Mouse (Mus musculus): ENCODE measurements around the gene Scamp2. TPM values are rescaled to one million over a fixed set of nuclear protein-coding genes. Genes with fewer than 3 reads are reported as not detected.

The Scamp2 gene
- total and polyA plus RNA-seq, 3 experiments, result 25.7 to 43.9 (median 26.7) TPM

DNA sequence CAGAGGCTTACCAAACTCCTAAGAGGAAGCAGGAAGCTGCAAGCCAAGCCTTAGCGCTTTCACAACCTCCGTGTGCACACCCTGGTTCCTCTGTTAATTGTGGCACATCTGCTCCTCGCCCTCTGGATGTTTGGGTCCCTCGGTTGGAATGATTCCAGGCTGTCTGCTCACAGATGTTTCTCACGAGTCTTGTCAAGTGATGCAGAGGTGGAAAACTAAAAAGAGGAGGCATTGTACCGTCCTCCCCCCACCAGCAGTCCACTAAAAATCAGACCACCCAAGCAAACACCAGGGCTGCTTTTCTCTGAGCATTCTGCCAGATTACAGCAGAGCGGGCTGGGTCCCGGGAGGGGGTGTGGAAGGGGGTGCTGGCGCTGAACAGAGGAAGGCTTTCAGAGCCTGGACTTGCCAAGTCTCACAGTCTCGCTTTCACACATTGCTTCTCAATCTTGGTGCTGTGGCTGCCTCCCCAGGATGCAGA lies 5.0 kb downstream of the Scamp2 start:
- 17% methylated on average over 10 of the region's 10 CpGs for WGBS
- Histone ChIP-seq H3K27ac (peak overlapping the region; percentile 1; the same call in 1 of the 2 replicates), H3K4me3 (no peak overlapping the region), H3K79me2 (replicated peaks; ENCODE audit: control insufficient read depth, insufficient read depth, low read length) (peaks cover 2% of the 10 kb centered on the region; the same call in 1 of the 2 replicates), H3K9ac (ENCODE audit: low read depth, low read length) (no peak overlapping the region), H3K36me3 (ENCODE audit: control insufficient read depth, insufficient read depth, low read length) (peaks cover 2% of the 10 kb centered on the region), H3K27me3 (ENCODE audit: control insufficient read depth, insufficient read depth, low read length) (no peaks in the 10 kb centered on the region), H3K4me1 (ENCODE audit: control insufficient read depth, insufficient read depth, low read length) (peaks cover 18% of the 10 kb centered on the region)
- TF ChIP-seq EP300 (IDR thresholded peaks at IDR 0.05; ENCODE audit: insufficient read depth, low read depth, low read length), result no peak
- TF ChIP-seq POLR2A (IDR thresholded peaks at IDR 0.05; ENCODE audit: insufficient read depth, low read depth, low read length), result no peak
- TF ChIP-seq CTCF (IDR thresholded peaks at IDR 0.05), result no peak
- DNase-seq, result peak; percentile 46 to 64
- intact Hi-C loops (cut with DNase I), result no loop called here

DNA sequence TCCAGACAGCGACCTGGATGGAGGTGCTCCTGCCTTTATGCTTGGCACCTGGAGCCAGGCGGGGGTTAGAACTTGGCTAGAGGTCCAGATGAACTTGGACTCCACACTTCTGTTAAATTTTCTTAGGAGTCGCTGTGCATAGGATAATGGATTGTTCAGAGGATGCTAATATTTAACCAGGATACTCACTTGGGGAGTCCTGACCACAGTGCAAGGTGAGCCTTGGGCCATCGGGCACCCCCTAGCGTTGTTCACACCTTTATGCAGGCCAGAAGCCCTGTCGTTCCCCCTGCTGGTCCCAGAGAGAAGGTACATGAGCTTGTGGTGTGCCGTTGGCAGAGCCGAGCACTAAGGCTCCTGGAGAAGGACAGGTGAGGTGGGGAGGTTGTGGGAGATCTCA lies 6.1 kb downstream of the Scamp2 start:
- peak overlapping the region; percentile 5; the same call in 1 of the 2 replicates for H3K27ac ChIP-seq
- H3K4me3 ChIP-seq, result no peak overlapping the region
- no peaks in the 10 kb centered on the region for H3K27me3 ChIP-seq (ENCODE audit: control insufficient read depth, insufficient read depth, low read length)
- H3K9ac ChIP-seq (ENCODE audit: low read depth, low read length), result no peak overlapping the region
- DNase-seq, result no peak
- H3K36me3 ChIP-seq (ENCODE audit: control insufficient read depth, insufficient read depth, low read length), result peaks cover 2% of the 10 kb centered on the region
- 72% methylated on average over 8 of the region's 8 CpGs for WGBS
- intact Hi-C loops (cut with DNase I), result no loop called here
- TF ChIP-seq CTCF (IDR thresholded peaks at IDR 0.05) (peak; percentile 40), EP300 (IDR thresholded peaks at IDR 0.05; ENCODE audit: insufficient read depth, low read depth, low read length) (no peak)
- peaks cover 14% of the 10 kb centered on the region for H3K4me1 ChIP-seq (ENCODE audit: control insufficient read depth, insufficient read depth, low read length)
- peaks cover 2% of the 10 kb centered on the region; the same call in 1 of the 2 replicates for H3K79me2 ChIP-seq (replicated peaks; ENCODE audit: control insufficient read depth, insufficient read depth, low read length)

DNA sequence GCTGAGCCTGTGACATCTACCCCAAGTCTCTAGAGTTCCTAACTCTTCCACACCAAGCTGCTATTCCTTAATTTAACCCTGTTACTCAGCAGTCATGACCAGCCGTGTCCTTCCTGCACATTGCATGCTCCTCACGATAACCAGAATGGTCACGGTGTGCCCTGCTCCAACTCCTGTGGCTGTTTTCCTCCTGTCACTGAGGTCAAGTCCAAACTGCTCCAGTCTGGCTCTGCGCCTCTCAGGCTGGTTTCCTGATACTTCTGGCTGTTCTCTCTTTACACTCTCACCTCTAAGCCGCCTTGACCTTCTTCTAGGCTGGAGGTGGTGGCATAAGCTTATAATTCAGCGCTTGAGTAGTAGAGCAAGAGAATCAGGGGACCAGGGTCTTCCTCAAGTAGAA lies 7.8 kb downstream of the Scamp2 start:
- H3K9ac ChIP-seq (ENCODE audit: low read depth, low read length), result no peak overlapping the region
- H3K36me3 ChIP-seq (ENCODE audit: control insufficient read depth, insufficient read depth, low read length), result peaks cover 1% of the 10 kb centered on the region
- WGBS, result 84% methylated on average over 6 of the region's 6 CpGs
- DNase-seq, result no peak
- no peak overlapping the region for H3K27ac ChIP-seq
- H3K27me3 ChIP-seq (ENCODE audit: control insufficient read depth, insufficient read depth, low read length), result no peaks in the 10 kb centered on the region
- no peak overlapping the region for H3K4me3 ChIP-seq
- TF ChIP-seq POLR2A (IDR thresholded peaks at IDR 0.05; ENCODE audit: insufficient read depth, low read depth, low read length) (no peak), CTCF (IDR thresholded peaks at IDR 0.05) (no peak), EP300 (IDR thresholded peaks at IDR 0.05; ENCODE audit: insufficient read depth, low read depth, low read length) (no peak)
- intact Hi-C loops (cut with DNase I), result no loop called here
- H3K4me1 ChIP-seq (ENCODE audit: control insufficient read depth, insufficient read depth, low read length), result peaks cover 8% of the 10 kb centered on the region
- peaks cover 2% of the 10 kb centered on the region; the same call in 1 of the 2 replicates for H3K79me2 ChIP-seq (replicated peaks; ENCODE audit: control insufficient read depth, insufficient read depth, low read length)

DNA sequence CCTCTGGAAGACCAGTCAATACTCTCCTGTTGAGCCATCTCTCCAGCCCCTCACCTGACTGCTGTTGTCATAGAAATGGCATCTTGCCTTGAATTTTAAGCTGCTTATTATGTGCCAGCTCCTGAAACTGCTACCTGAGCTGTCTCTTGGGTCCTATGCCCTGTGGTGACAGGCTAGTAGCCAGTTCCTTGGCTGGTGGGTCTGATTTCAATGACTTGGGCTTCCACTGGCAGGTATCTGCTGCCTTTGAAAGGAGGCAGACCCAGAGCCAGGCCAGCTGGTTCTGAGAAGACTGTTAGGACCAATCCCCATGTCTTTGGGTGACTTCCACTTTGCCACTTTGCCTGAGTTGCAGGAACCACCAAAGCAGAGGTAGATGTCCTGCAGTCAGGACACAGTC lies 13.7 kb downstream of the Scamp2 start:
- H3K27me3 ChIP-seq (ENCODE audit: control insufficient read depth, insufficient read depth, low read length), result no peaks in the 10 kb centered on the region
- H3K9ac ChIP-seq (ENCODE audit: low read depth, low read length), result no peak overlapping the region
- no peak for TF ChIP-seq EP300 (IDR thresholded peaks at IDR 0.05; ENCODE audit: insufficient read depth, low read depth, low read length)
- no peak for TF ChIP-seq CTCF (IDR thresholded peaks at IDR 0.05)
- TF ChIP-seq POLR2A (IDR thresholded peaks at IDR 0.05; ENCODE audit: insufficient read depth, low read depth, low read length), result no peak
- DNase-seq, result no peak
- intact Hi-C loops (cut with DNase I), result no loop called here
- H3K4me3 ChIP-seq, result no peak overlapping the region
- no peaks in the 10 kb centered on the region for H3K79me2 ChIP-seq (replicated peaks; ENCODE audit: control insufficient read depth, insufficient read depth, low read length)
- no peak overlapping the region for H3K27ac ChIP-seq
- no peaks in the 10 kb centered on the region; the same call in 1 of the 2 replicates for H3K4me1 ChIP-seq (ENCODE audit: control insufficient read depth, insufficient read depth, low read length)
- H3K36me3 ChIP-seq (ENCODE audit: control insufficient read depth, insufficient read depth, low read length), result no peaks in the 10 kb centered on the region

DNA sequence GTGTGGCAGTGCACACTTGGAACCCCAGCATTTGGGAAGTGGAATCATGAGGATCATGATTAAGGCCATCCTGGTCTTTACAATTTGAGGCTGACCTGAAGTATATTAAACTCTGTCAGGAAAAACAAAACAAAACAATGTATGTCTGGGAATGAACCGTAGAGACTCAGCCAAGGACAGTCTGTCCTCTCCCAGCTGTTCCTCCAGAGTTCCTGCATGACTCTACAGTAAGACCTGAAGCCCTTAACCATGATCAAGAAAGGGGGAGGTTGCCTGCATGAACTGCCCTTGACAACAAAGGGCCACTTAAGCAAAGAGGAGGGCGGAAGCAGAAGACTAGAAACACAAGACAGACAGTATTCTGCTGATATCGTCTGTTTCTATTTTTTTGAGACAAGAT lies 14.8 kb downstream of the Scamp2 start:
- H3K36me3 ChIP-seq (ENCODE audit: control insufficient read depth, insufficient read depth, low read length), result no peaks in the 10 kb centered on the region
- DNase-seq, result no peak

DNA sequence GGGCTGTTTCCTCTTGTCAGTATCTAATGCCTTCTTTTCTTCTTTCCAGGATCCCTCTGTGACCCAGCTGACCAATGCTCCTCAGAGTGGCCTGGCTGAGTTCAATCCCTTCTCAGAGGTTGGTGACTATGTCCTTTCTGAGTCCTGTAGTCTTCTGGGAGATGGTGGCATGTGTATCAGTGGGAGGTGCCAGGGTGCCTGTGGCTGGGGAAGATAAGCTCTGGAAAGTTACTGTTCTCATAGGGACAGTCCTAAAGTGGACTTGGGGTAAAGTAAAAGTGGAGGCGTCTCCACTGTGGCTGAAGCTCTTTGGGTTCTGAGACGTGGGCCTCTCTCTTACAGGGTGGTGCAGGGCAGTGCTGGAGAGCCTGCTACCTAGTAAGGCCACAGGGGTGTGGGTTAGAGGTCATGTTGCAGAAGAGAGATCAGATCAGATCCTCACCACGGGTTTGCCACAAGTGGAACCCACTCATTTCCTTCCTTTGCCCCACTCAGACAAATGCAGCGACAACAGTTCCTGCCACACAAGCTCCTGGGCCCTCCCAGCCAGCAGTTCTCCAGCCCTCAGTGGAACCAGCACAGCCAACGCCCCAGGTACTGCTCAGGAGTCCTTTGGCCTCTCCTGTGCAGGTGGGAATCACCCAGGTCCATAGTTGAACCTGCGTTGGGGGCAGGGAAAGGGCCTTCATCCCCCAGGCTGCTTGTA lies 16.6 kb downstream of the Scamp2 start:
- no peaks in the 10 kb centered on the region; the same call in 1 of the 2 replicates for H3K4me1 ChIP-seq (ENCODE audit: control insufficient read depth, insufficient read depth, low read length)
- H3K4me3 ChIP-seq, result no peak overlapping the region
- intact Hi-C loops (cut with DNase I), result no loop called here
- DNase-seq, result no peak
- no peaks in the 10 kb centered on the region for H3K36me3 ChIP-seq (ENCODE audit: control insufficient read depth, insufficient read depth, low read length)
- TF ChIP-seq POLR2A (IDR thresholded peaks at IDR 0.05; ENCODE audit: insufficient read depth, low read depth, low read length), result no peak
- no peak for TF ChIP-seq EP300 (IDR thresholded peaks at IDR 0.05; ENCODE audit: insufficient read depth, low read depth, low read length)
- no peak for TF ChIP-seq CTCF (IDR thresholded peaks at IDR 0.05)
- H3K79me2 ChIP-seq (replicated peaks; ENCODE audit: control insufficient read depth, insufficient read depth, low read length), result no peaks in the 10 kb centered on the region
- H3K9ac ChIP-seq (ENCODE audit: low read depth, low read length), result no peak overlapping the region
- H3K27me3 ChIP-seq (ENCODE audit: control insufficient read depth, insufficient read depth, low read length), result no peaks in the 10 kb centered on the region
- H3K27ac ChIP-seq, result no peak overlapping the region
- WGBS, result 69% methylated on average over 6 of the region's 6 CpGs

More for the DNA sequence above, 14.8 kb downstream of the Scamp2 start:
- H3K9ac ChIP-seq (ENCODE audit: low read depth, low read length), result no peak overlapping the region
- H3K4me1 ChIP-seq (ENCODE audit: control insufficient read depth, insufficient read depth, low read length), result no peaks in the 10 kb centered on the region; the same call in 1 of the 2 replicates
- H3K27me3 ChIP-seq (ENCODE audit: control insufficient read depth, insufficient read depth, low read length), result no peaks in the 10 kb centered on the region
- TF ChIP-seq EP300 (IDR thresholded peaks at IDR 0.05; ENCODE audit: insufficient read depth, low read depth, low read length) (no peak), CTCF (IDR thresholded peaks at IDR 0.05) (no peak), POLR2A (IDR thresholded peaks at IDR 0.05; ENCODE audit: insufficient read depth, low read depth, low read length) (no peak)
- H3K4me3 ChIP-seq, result no peak overlapping the region
- no peak overlapping the region for H3K27ac ChIP-seq
- H3K79me2 ChIP-seq (replicated peaks; ENCODE audit: control insufficient read depth, insufficient read depth, low read length), result no peaks in the 10 kb centered on the region
- intact Hi-C loops (cut with DNase I), result no loop called here
- 64% methylated on average over 3 of the region's 3 CpGs for WGBS

All from heart, adult 2 months (tissue).